Mouse (Mus musculus): ENCODE data around the gene Lrrc4b. TPM values are rescaled to one million over a fixed set of nuclear protein-coding genes. Genes with fewer than 3 reads are reported as not detected.

Lrrc4b gene
- polyA plus RNA-seq, 2 experiments from 2014 or later, result not detected

GRCm38 (mm10) chr7:44437188-44437587 lies 8.4 kb downstream of the Lrrc4b start:
- no peak for ATAC-seq

- no peak for ATAC-seq
Measured at GRCm38 (mm10) chr7:44437933-44438332, 9.1 kb downstream of the Lrrc4b start.

GRCm38 (mm10) chr7:44439696-44440095 lies 10.9 kb downstream of the Lrrc4b start:
- ATAC-seq, result no peak

GRCm38 (mm10) chr7:44440479-44440878 lies 11.7 kb downstream of the Lrrc4b start:
- no peak for ATAC-seq

- ATAC-seq, result no peak
Measured at GRCm38 (mm10) chr7:44441180-44441579, 12.4 kb downstream of the Lrrc4b start.

GRCm38 (mm10) chr7:44441648-44442109 lies 12.9 kb downstream of the Lrrc4b start:
- no peak for ATAC-seq

- no peak for ATAC-seq
Measured at GRCm38 (mm10) chr7:44442407-44442821, 13.6 kb downstream of the Lrrc4b start.

GRCm38 (mm10) chr7:44443268-44444173 lies 14.7 kb downstream of the Lrrc4b start:
- ATAC-seq, result no peak

- ATAC-seq, result no peak
Measured at GRCm38 (mm10) chr7:44444886-44445527, 16.2 kb downstream of the Lrrc4b start.

- no peak for ATAC-seq
Measured at GRCm38 (mm10) chr7:44445528-44445923, 16.7 kb downstream of the Lrrc4b start.

GRCm38 (mm10) chr7:44446070-44446855 lies 17.4 kb downstream of the Lrrc4b start:
- no peak for ATAC-seq

GRCm38 (mm10) chr7:44453256-44453655 lies 24.4 kb downstream of the Lrrc4b start:
- ATAC-seq, result no peak

- no peak for ATAC-seq
Measured at GRCm38 (mm10) chr7:44456302-44456701, 27.5 kb downstream of the Lrrc4b start.

GRCm38 (mm10) chr7:44460067-44460466 lies 31.2 kb downstream of the Lrrc4b start:
- ATAC-seq, result no peak

- no peak for ATAC-seq
Measured at GRCm38 (mm10) chr7:44460767-44461502, 32.1 kb downstream of the Lrrc4b start.

GRCm38 (mm10) chr7:44461503-44462217 lies 32.8 kb downstream of the Lrrc4b start:
- no peak for ATAC-seq

GRCm38 (mm10) chr7:44462218-44463055 lies 33.6 kb downstream of the Lrrc4b start:
- no peak for ATAC-seq

- ATAC-seq, result no peak
Measured at GRCm38 (mm10) chr7:44463056-44463425, 34.2 kb downstream of the Lrrc4b start.

- ATAC-seq, result no peak
Measured at GRCm38 (mm10) chr7:44463556-44464225, 34.9 kb downstream of the Lrrc4b start.

- ATAC-seq, result no peak
Measured at GRCm38 (mm10) chr7:44464511-44464910, 35.7 kb downstream of the Lrrc4b start.

Data from activated CD4-positive, CD25-positive, alpha-beta regulatory T cell, adult 4 months (primary cell).